Mouse (Mus musculus) bone marrow, adult 2 months (tissue): ENCODE results near the gene Lman2.
A peak's percentile ranks its signal among the peaks of the same experiment; 100 is the strongest.

ENCODE experiments used
- CTCF ChIP-seq: fragments of 200-500 bp; IDR thresholded peaks from 2 replicates; pipeline ENCODE4 v1.5.1; 2011; ENCODE audit warnings: low read length, control low read depth; ENCODE audit not compliant: control insufficient read depth, insufficient read depth
- POLR2A ChIP-seq: fragments of 200-500 bp; IDR thresholded peaks from 2 replicates; pipeline ENCODE4 v1.6.1; 2011; ENCODE audit warnings: low read depth, mild to moderate bottlenecking, control low read depth, low read length, borderline replicate concordance; ENCODE audit not compliant: control insufficient read depth

DNA sequence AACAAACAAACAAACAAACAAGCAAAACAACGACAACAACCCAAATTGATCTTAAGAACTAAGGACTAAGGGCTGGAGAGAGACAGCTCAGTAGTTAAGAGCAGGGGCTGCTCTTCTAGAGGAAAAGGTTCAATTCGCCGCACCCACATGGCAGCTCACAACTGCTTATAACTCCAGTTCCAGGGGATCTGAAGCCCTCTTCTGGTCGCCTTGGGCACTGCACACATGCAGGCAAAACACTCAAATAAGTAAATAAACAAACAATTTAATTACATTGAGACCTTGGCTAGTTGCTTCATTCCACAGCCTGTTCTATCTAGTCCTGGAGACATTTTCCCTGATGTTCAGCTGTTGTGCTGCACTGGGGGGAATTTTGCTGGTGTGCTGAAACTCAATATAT lies 30.4 kb upstream of the Lman2 start:
- TF ChIP-seq CTCF (peak; percentile 58; the same call in 1 of the 2 replicates), POLR2A (no peak)
